Mouse (Mus musculus): Measurements from ENCODE around the gene Mtmr6.

- TF ChIP-seq POLR2A (IDR thresholded peaks at IDR 0.05; ENCODE audit: low read depth, low read length) (no peak), CTCF (conservative IDR thresholded peaks at IDR 0.05 in 1 of 2, IDR thresholded peaks at IDR 0.05 in 1 of 2; ENCODE audit: low read depth in 2 of 2, low read length in 2 of 2) (no peak), CHD1 (IDR thresholded peaks at IDR 0.05; ENCODE audit: low read depth, low read length) (no peak), MAZ (IDR thresholded peaks at IDR 0.05; ENCODE audit: low read depth, low read length) (no peak), E2F4 (IDR thresholded peaks at IDR 0.05; ENCODE audit: insufficient replicate concordance, low read depth, low read length) (no peak), JUN (IDR thresholded peaks at IDR 0.05; ENCODE audit: insufficient read depth, low read depth, low read length) (no peak), TBP (conservative IDR thresholded peaks at IDR 0.05; ENCODE audit: low read depth, low read length) (no peak), EP300 (IDR thresholded peaks at IDR 0.05; ENCODE audit: low read length) (no peak)
Measured at GRCm38 (mm10) chr14:60238551-60238950, 26.5 kb upstream of the Mtmr6 start.

All from CH12.LX (cell line).